Mouse (Mus musculus) heart, postnatal 0 days (tissue): ENCODE measurements around the gene Zfhx3. TPM values are rescaled to one million over a fixed set of nuclear protein-coding genes. Genes with fewer than 3 reads are reported as not detected.

Source experiments
- ATAC-seq: fragments of 200-750 bp; cut with Nextera tagmentation; 2 replicates; pipeline ENCODE4 v1.8.0; 2017; ENCODE audit warnings: low read depth, moderate number of reproducible peaks, moderate library complexity; ENCODE audit not compliant: insufficient read depth
- DNase-seq: peaks from one replicate; pipeline ENCODE4 v3.0.0-alpha.2; 2016; ENCODE audit warnings: low spot score
- H3K27ac ChIP-seq: fragments of 300-500 bp; sonication (generic); 2 replicates; pipeline ENCODE4 v1.5.1; 2014; ENCODE audit warnings: low read depth, mild to moderate bottlenecking
- H3K27me3 ChIP-seq: fragments of 300-500 bp; sonication (generic); 2 replicates; pipeline ENCODE4 v1.6.1; 2014; ENCODE audit warnings: low read length, mixed read lengths; ENCODE audit not compliant: control insufficient read depth, insufficient read depth
- H3K36me3 ChIP-seq: fragments of 300-500 bp; sonication (generic); replicated peaks from 2 replicates; pipeline ENCODE4 v1.6.1; 2014; ENCODE audit warnings: low read length, mixed read lengths; ENCODE audit not compliant: control insufficient read depth, insufficient read depth
- H3K4me1 ChIP-seq: fragments of 300-500 bp; sonication (generic); 2 replicates; pipeline ENCODE4 v1.6.1; 2014; ENCODE audit warnings: antibody characterized with exemption; ENCODE audit not compliant: control insufficient read depth, insufficient read depth
- H3K4me2 ChIP-seq: fragments of 300-500 bp; sonication (generic); 2 replicates; pipeline ENCODE4 v1.6.1; 2014; ENCODE audit warnings: low read depth, mild to moderate bottlenecking, low read length, moderate library complexity
- H3K4me3 ChIP-seq: fragments of 300-500 bp; sonication (generic); 2 replicates; pipeline ENCODE4 v1.5.1; 2014; ENCODE audit warnings: low read depth, low read length
- H3K9ac ChIP-seq: fragments of 300-500 bp; sonication (generic); replicated peaks from 2 replicates; pipeline ENCODE4 v1.6.1; 2014; ENCODE audit warnings: low read depth, low read length, mixed read lengths
- H3K9me3 ChIP-seq: fragments of 300-500 bp; sonication (generic); replicated peaks from 2 replicates; pipeline ENCODE4 v1.6.1; 2016; ENCODE audit warnings: low read length; ENCODE audit not compliant: control insufficient read depth
- CTCF ChIP-seq: IDR thresholded peaks from 2 replicates; pipeline ENCODE4 v1.5.1; 2016; ENCODE audit warnings: antibody characterized with exemption, control low read depth, low read depth
- EP300 ChIP-seq: IDR thresholded peaks from 2 replicates; pipeline ENCODE4 v1.6.1; 2016; ENCODE audit warnings: antibody characterized with exemption, low read depth
- WGBS: fragments of 180-500 bp; shearing (Covaris S2); extraction: QIAGEN DNeasy Blood & Tissue Kit; methylation state at CpG from one replicate; pipeline ENCODE4 v1.1.7; 2014; 5-methylcytosine and 5-hydroxymethylcytosine counted together
- polyA plus RNA-seq: library from polyadenylated mRNA; unstranded; fragments of >200 nt; fragmentation: Nextera tagmentation; extraction: Ambion mirVana; gene quantifications from 2 replicates; pipeline ENCODE4 v1.2.1, GENCODE M21; 2015
- total RNA-seq: library from RNA; depleted of rRNA; stranded (reverse); fragments of >200 nt; gene quantifications from 2 replicates; pipeline ENCODE4 v1.2.3, GENCODE M21; 2014; ENCODE audit warnings: low replicate concordance

Gene Zfhx3
- total and polyA plus RNA-seq, 2 experiments from 2014 or later: 2.0 to 2.5 TPM

DNA sequence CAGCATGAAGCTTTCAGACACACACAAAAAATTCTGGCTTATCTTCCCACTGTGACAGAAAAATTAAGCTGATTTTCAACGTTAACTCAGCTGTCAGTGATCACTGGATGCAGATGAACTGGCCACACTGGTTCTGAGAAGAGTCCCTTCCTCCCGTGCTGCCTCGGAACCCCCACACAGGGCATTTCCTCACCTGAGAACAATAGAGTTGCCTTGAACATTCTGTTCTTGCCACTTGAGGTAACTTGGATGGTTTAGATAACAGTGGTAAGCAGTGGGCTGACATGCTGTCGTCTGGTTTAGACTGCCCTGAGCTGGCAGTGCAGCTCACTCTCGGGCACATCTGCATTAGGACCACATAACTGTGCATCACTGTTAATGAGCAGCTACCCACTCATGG, 927.5 kb downstream of the Zfhx3 start:
- peaks cover 28% of the 10 kb centered on the region for H3K4me1 ChIP-seq
- H3K4me2 ChIP-seq: no peak overlapping the region
- H3K4me3 ChIP-seq: no peak overlapping the region
- H3K36me3 ChIP-seq: no peaks in the 10 kb centered on the region
- ATAC-seq (no peak), DNase-seq (no peak)
- TF ChIP-seq EP300 (no peak), CTCF (no peak)
- no peaks in the 10 kb centered on the region for H3K27me3 ChIP-seq
- 57% methylated on average over 5 of the region's 5 CpGs for WGBS
- H3K27ac ChIP-seq: no peak overlapping the region
- H3K9me3 ChIP-seq: no peaks in the 10 kb centered on the region
- no peak overlapping the region for H3K9ac ChIP-seq

GRCm38 (mm10) chr8:108870371-108870770, 927.9 kb downstream of the Zfhx3 start:
- 93% methylated on average over 3 of the region's 3 CpGs for WGBS

DNA sequence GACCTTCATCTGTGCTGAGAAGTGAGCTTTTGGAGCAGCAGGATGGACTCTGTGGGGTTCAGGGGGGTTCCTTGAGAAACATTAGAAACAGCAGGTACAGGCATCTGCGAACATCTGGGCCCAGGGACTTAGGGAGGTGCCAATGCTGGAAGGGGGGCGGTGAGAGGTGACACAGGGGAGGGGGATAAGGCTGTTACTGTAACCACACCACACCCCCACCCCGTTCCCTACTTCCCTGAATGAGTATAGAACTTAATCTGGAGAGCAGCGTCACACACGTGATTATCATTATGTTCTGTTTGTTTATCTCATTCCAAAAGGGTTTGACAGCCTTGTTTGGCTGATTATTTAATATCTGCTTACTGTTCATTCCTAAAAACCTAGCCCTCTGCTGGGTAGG, 933.3 kb downstream of the Zfhx3 start:
- Histone ChIP-seq H3K4me3 (no peak overlapping the region), H3K27ac (no peak overlapping the region), H3K9me3 (no peaks in the 10 kb centered on the region), H3K27me3 (no peaks in the 10 kb centered on the region), H3K36me3 (no peaks in the 10 kb centered on the region), H3K4me1 (0 out of 2 replicates have a peak, but pooled peaks cover 6% of the 10 kb centered on the region), H3K4me2 (no peak overlapping the region), H3K9ac (no peak overlapping the region)
- DNase-seq (no peak), ATAC-seq (no peak)
- TF ChIP-seq CTCF: no peak
- no peak for TF ChIP-seq EP300
- 71% methylated on average over 5 of the region's 5 CpGs for WGBS

More at GRCm38 (mm10) chr8:108870371-108870770, 927.9 kb downstream of the Zfhx3 start:
- Histone ChIP-seq H3K9ac (no peak overlapping the region), H3K9me3 (no peaks in the 10 kb centered on the region), H3K27me3 (no peaks in the 10 kb centered on the region), H3K4me1 (peaks cover 26% of the 10 kb centered on the region), H3K4me2 (no peak overlapping the region), H3K27ac (no peak overlapping the region), H3K4me3 (no peak overlapping the region), H3K36me3 (no peaks in the 10 kb centered on the region)
- no peak for DNase-seq
- no peak for TF ChIP-seq EP300
- TF ChIP-seq CTCF: no peak
- no peak for ATAC-seq

DNA sequence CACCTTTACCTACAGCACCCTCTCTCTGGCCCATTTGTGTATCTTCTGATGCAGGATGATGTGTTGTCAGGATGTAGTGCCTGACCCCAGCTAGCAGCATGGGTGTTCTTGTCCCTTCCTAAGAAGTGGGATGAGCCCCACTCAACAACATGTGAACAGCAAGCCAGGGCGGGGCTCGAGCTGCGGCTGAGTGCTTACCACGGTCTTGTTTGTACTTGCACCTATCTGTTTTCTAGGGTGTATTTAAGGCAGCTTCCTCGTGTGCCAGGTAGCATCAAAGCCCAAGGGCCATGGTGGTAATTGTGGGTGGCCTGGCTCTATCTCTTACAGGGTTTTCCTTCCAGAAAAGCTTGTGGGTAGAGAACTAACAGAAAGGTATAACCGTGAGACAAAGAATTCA, 937.7 kb downstream of the Zfhx3 start:
- Histone ChIP-seq H3K4me3 (no peak overlapping the region), H3K36me3 (no peaks in the 10 kb centered on the region), H3K27ac (no peak overlapping the region), H3K4me1 (0 out of 2 replicates have a peak, but pooled peaks cover 6% of the 10 kb centered on the region), H3K4me2 (no peak overlapping the region), H3K9ac (no peak overlapping the region), H3K9me3 (no peaks in the 10 kb centered on the region), H3K27me3 (no peaks in the 10 kb centered on the region)
- DNase-seq (no peak), ATAC-seq (no peak)
- TF ChIP-seq CTCF: no peak
- TF ChIP-seq EP300: no peak
- 84% methylated on average over 6 of the region's 6 CpGs for WGBS

- no peak for DNase-seq
- H3K9me3 ChIP-seq: no peaks in the 10 kb centered on the region
- 95% methylated on average over 7 of the region's 7 CpGs for WGBS
- H3K27me3 ChIP-seq: no peaks in the 10 kb centered on the region
- H3K36me3 ChIP-seq: no peaks in the 10 kb centered on the region
- H3K4me3 ChIP-seq: no peak overlapping the region
- no peak overlapping the region for H3K27ac ChIP-seq
- H3K4me2 ChIP-seq: no peak overlapping the region
- H3K9ac ChIP-seq: no peak overlapping the region
- ATAC-seq: no peak
- TF ChIP-seq CTCF (no peak), EP300 (no peak)
- H3K4me1 ChIP-seq: 0 out of 2 replicates have a peak, but pooled peaks cover 6% of the 10 kb centered on the region
These were observed 938.9 kb downstream of the Zfhx3 start for GRCm38 (mm10) chr8:108881336-108881735.

- H3K9ac ChIP-seq: no peak overlapping the region
- H3K4me2 ChIP-seq: no peak overlapping the region
- no peak for TF ChIP-seq CTCF
- 0 out of 2 replicates have a peak, but pooled peaks cover 6% of the 10 kb centered on the region for H3K4me1 ChIP-seq
- no peaks in the 10 kb centered on the region for H3K27me3 ChIP-seq
- H3K36me3 ChIP-seq: no peaks in the 10 kb centered on the region
- H3K4me3 ChIP-seq: no peak overlapping the region
- DNase-seq: no peak
- H3K9me3 ChIP-seq: no peaks in the 10 kb centered on the region
- no peak for ATAC-seq
- no peak overlapping the region for H3K27ac ChIP-seq
- WGBS: 76% methylated on average over 9 of the region's 9 CpGs
These were observed 939.6 kb downstream of the Zfhx3 start for GRCm38 (mm10) chr8:108882073-108882472.
